ENCODE assay signal across 20 mouse cellular contexts in genomic region chr15:62105483-62105882, GRCm38 (mm10).
A peak's percentile ranks its signal among the peaks of the same experiment; 100 is the strongest.
DNase-seq lines count a peak whose midpoint lies in the region; ATAC-seq and TF ChIP-seq lines count a peak whose summit lies in the region.
"Had no signal": no experiment of that assay in that cellular context is flagged by ENCODE, and none has a peak within 500 bp of the region (broad histone marks: within the 10 kb centered on the region; RNA-seq: fewer than 3 reads in every experiment).

No protein-coding gene starts in this region.

- TF ChIP-seq RAD21 in MEL (IDR thresholded peaks at IDR 0.05; ENCODE audit: low read depth, low read length) = no peak

- H3K27ac ChIP-seq in intestine, embryonic 14.5 days (ENCODE audit: low read depth) = peak overlapping the region; percentile 18; the same call in 1 of the 2 replicates
- no peak overlapping the region for H3K27ac ChIP-seq in intestine, postnatal 0 days (ENCODE audit: low read depth, low read length)
- H3K27ac ChIP-seq in MEL (ENCODE audit: control insufficient read depth, low read depth, low read length) (no peak overlapping the region), macrophage (peak overlapping the region; percentile 19; the same call in 1 of the 2 replicates)
- peak overlapping the region; percentile 26; the same call in 1 of the 2 replicates for H3K27ac ChIP-seq in liver, embryonic 11.5 days (ENCODE audit: low read depth, low read length)
- H3K27ac ChIP-seq: embryonic facial prominence, embryonic 15.5 days; forebrain, embryonic 10.5 days; hindbrain, embryonic 15.5 days; limb, embryonic 13.5 days; midbrain, embryonic 12.5 days; neural tube, embryonic 15.5 days had no signal

- no peak for DNase-seq in intestine, embryonic 14.5 days (ENCODE audit: low spot score)
- peak; percentile 51 for DNase-seq in MEL (ENCODE audit: low read depth, low spot score)
- DNase-seq in liver, embryonic 11.5 days (ENCODE audit: low spot score) = no peak
- DNase-seq in right cerebral cortex, postnatal 14 days = no peak
- DNase-seq in right cerebral cortex, postnatal 25 days = no peak
- no peak for DNase-seq in embryo, embryonic 9.5 days (ENCODE audit: extremely low spot score)
- DNase-seq: adrenal gland, postnatal 14 days; kidney, adult 18-20 months; lung, embryonic 14.5 days had no signal

- H3K36me3 ChIP-seq in intestine, embryonic 14.5 days (ENCODE audit: control insufficient read depth, insufficient read depth, low read length) = no peaks in the 10 kb centered on the region
- H3K36me3 ChIP-seq in intestine, postnatal 0 days (ENCODE audit: control insufficient read depth, insufficient read depth) = no peaks in the 10 kb centered on the region
- H3K36me3 ChIP-seq in MEL (ENCODE audit: control insufficient read depth in 1 of 2, insufficient read depth in 2 of 2, low read length in 2 of 2) = peaks cover 14 to 19% of the 10 kb centered on the region in 2 experiments
- no peaks in the 10 kb centered on the region for H3K36me3 ChIP-seq in liver, embryonic 11.5 days (ENCODE audit: control insufficient read depth, insufficient read depth, low read length)
- no peaks in the 10 kb centered on the region for H3K36me3 ChIP-seq in macrophage (ENCODE audit: inconsistent target)
- H3K36me3 ChIP-seq: embryonic facial prominence, embryonic 15.5 days; hindbrain, embryonic 15.5 days; midbrain, embryonic 12.5 days; neural tube, embryonic 15.5 days had no signal

- no peak overlapping the region for H3K4me3 ChIP-seq in intestine, embryonic 14.5 days (ENCODE audit: low read depth, low read length)
- H3K4me3 ChIP-seq in intestine, postnatal 0 days (ENCODE audit: low read depth, low read length) = no peak overlapping the region
- H3K4me3 ChIP-seq in MEL (ENCODE audit: control insufficient read depth in 1 of 2, insufficient read depth in 1 of 2, low read depth in 2 of 2, low read length in 2 of 2) = no peak overlapping the region
- H3K4me3 ChIP-seq in liver, embryonic 11.5 days (ENCODE audit: low read depth, low read length) = no peak overlapping the region
- H3K4me3 ChIP-seq in macrophage (ENCODE audit: inconsistent target) = no peak overlapping the region
- H3K4me3 ChIP-seq: embryonic facial prominence, embryonic 15.5 days; forebrain, embryonic 10.5 days; hindbrain, embryonic 15.5 days; limb, embryonic 13.5 days; midbrain, embryonic 12.5 days; neural tube, embryonic 15.5 days had no signal

- H3K4me2 ChIP-seq in intestine, embryonic 14.5 days (ENCODE audit: low read length) = no peak overlapping the region
- no peak overlapping the region for H3K4me2 ChIP-seq in intestine, postnatal 0 days (replicated peaks; ENCODE audit: low read depth)
- H3K4me2 ChIP-seq in liver, embryonic 11.5 days = peak overlapping the region; percentile 12
- H3K4me2 ChIP-seq: embryonic facial prominence, embryonic 15.5 days; heart, embryonic 11.5 days; hindbrain, embryonic 15.5 days; limb, embryonic 13.5 days; lung, embryonic 14.5 days; midbrain, embryonic 12.5 days; neural tube, embryonic 15.5 days had no signal

- WGBS in intestine, embryonic 14.5 days = 54% methylated on average over 9 of the region's 9 CpGs
- 45% methylated on average over 9 of the region's 9 CpGs for WGBS in intestine, postnatal 0 days
- WGBS in liver, embryonic 11.5 days = 43% methylated on average over 9 of the region's 9 CpGs
- WGBS in macrophage (ENCODE audit: missing documents) = 97% methylated on average over 9 of the region's 9 CpGs

- H3K27me3 ChIP-seq in intestine, embryonic 14.5 days (replicated peaks; ENCODE audit: control insufficient read depth, insufficient read depth, low read length) = no peaks in the 10 kb centered on the region
- H3K27me3 ChIP-seq in intestine, postnatal 0 days (replicated peaks; ENCODE audit: control insufficient read depth, insufficient read depth, low read length) = no peaks in the 10 kb centered on the region
- H3K27me3 ChIP-seq in MEL (ENCODE audit: control insufficient read depth in 1 of 2, insufficient read depth in 2 of 2, low read length in 2 of 2) = no peaks in the 10 kb centered on the region
- H3K27me3 ChIP-seq in liver, embryonic 11.5 days (replicated peaks; ENCODE audit: control insufficient read depth, insufficient read depth, low read length) = no peaks in the 10 kb centered on the region
- H3K27me3 ChIP-seq: embryonic facial prominence, embryonic 15.5 days; hindbrain, embryonic 15.5 days; limb, embryonic 13.5 days; neural tube, embryonic 15.5 days had no signal

- TF ChIP-seq CTCF in intestine, postnatal 0 days (IDR thresholded peaks at IDR 0.05; ENCODE audit: low read depth) = no peak
- no peak for TF ChIP-seq CTCF in MEL (IDR thresholded peaks at IDR 0.05 in 2 of 3, conservative IDR thresholded peaks at IDR 0.05 in 1 of 3; ENCODE audit: control insufficient read depth in 1 of 3, insufficient read depth in 1 of 3, low read depth in 2 of 3, low read length in 3 of 3, poor library complexity in 1 of 3, severe bottlenecking in 1 of 3)

- peaks cover 38% of the 10 kb centered on the region for H3K79me2 ChIP-seq in MEL (ENCODE audit: control insufficient read depth, insufficient read depth, low read length, poor library complexity)
- H3K79me2 ChIP-seq in macrophage (ENCODE audit: inconsistent target) = peaks cover 32% of the 10 kb centered on the region

- H3K9me3 ChIP-seq in intestine, embryonic 14.5 days (ENCODE audit: control insufficient read depth, low read length) = peaks cover 4% of the 10 kb centered on the region; the same call in 1 of the 2 replicates
- 0 out of 2 replicates have a peak, but pooled peaks cover 7% of the 10 kb centered on the region for H3K9me3 ChIP-seq in intestine, postnatal 0 days (ENCODE audit: control insufficient read depth)
- no peaks in the 10 kb centered on the region for H3K9me3 ChIP-seq in MEL (replicated peaks; ENCODE audit: insufficient read depth, low read length)
- no peaks in the 10 kb centered on the region for H3K9me3 ChIP-seq in liver, embryonic 11.5 days (ENCODE audit: control insufficient read depth, low read length)
- H3K9me3 ChIP-seq: embryonic facial prominence, embryonic 15.5 days; hindbrain, embryonic 15.5 days; limb, embryonic 13.5 days; neural tube, embryonic 15.5 days had no signal

- peaks cover 13% of the 10 kb centered on the region for H3K4me1 ChIP-seq in intestine, embryonic 14.5 days (replicated peaks; ENCODE audit: control insufficient read depth, insufficient read depth, low read length)
- no peaks in the 10 kb centered on the region for H3K4me1 ChIP-seq in intestine, postnatal 0 days (replicated peaks; ENCODE audit: control insufficient read depth, insufficient read depth, low read length)
- H3K4me1 ChIP-seq in MEL (ENCODE audit: control insufficient read depth in 1 of 2, insufficient read depth in 2 of 2, low read length in 2 of 2) = peaks cover 6 to 8% of the 10 kb centered on the region in 2 experiments; a peak in 3 of 4 replicates
- peaks cover 32% of the 10 kb centered on the region for H3K4me1 ChIP-seq in liver, embryonic 11.5 days (replicated peaks; ENCODE audit: control insufficient read depth, insufficient read depth, low read length)

- TF ChIP-seq POLR2A in MEL (IDR thresholded peaks at IDR 0.05; ENCODE audit: control insufficient read depth in 1 of 2, insufficient read depth in 1 of 2, low read depth in 1 of 2, low read length in 2 of 2, poor library complexity in 1 of 2) = no peak

- TF ChIP-seq EP300 in MEL (IDR thresholded peaks at IDR 0.05; ENCODE audit: low read depth in 1 of 2, low read length in 2 of 2) = no peak

- no peak for ATAC-seq in intestine, embryonic 14.5 days (replicated peaks; ENCODE audit: low FRiP score, low TSS enrichment, low read depth)
- ATAC-seq in intestine, postnatal 0 days = no peak
- peak; percentile 70 for ATAC-seq in liver, embryonic 11.5 days (replicated peaks; ENCODE audit: low FRiP score)
- ATAC-seq: activated CD4-positive, CD25-positive, alpha-beta regulatory T cell, adult 4 months; forebrain, embryonic 16.5 days had no signal

- H3K9ac ChIP-seq in intestine, embryonic 14.5 days (ENCODE audit: low read length) = no peak overlapping the region
- H3K9ac ChIP-seq in intestine, postnatal 0 days (ENCODE audit: low read depth, low read length) = no peak overlapping the region
- no peak overlapping the region for H3K9ac ChIP-seq in MEL (ENCODE audit: control insufficient read depth, low read depth, low read length, poor library complexity, severe bottlenecking)
- peak overlapping the region; percentile 11; the same call in 1 of the 2 replicates for H3K9ac ChIP-seq in liver, embryonic 11.5 days (ENCODE audit: low read depth, low read length)
- H3K9ac ChIP-seq: embryonic facial prominence, embryonic 15.5 days; hindbrain, embryonic 15.5 days; limb, embryonic 13.5 days; lung, embryonic 14.5 days; midbrain, embryonic 12.5 days; neural tube, embryonic 15.5 days had no signal

TF ChIP-seq in MEL, 35 proteins besides CTCF, POLR2A, EP300 and RAD21:
- TF ChIP-seq ETS1 (IDR thresholded peaks at IDR 0.05; ENCODE audit: low read depth, low read length) (no peak), UBTF (IDR thresholded peaks at IDR 0.05; ENCODE audit: borderline replicate concordance, insufficient read depth, low read depth, low read length) (no peak), NRF1 (IDR thresholded peaks at IDR 0.05; ENCODE audit: insufficient read depth, low read depth, low read length, poor library complexity, severe bottlenecking) (no peak), GATA1 (IDR thresholded peaks at IDR 0.05; ENCODE audit: low read depth, low read length) (0 out of 2 replicates have a peak, but pooled peaks have one; percentile 16)

Comparison
In these comparisons a context has a peak if more than half of its experiments do, and no peak if none do; other contexts are left out.
1. H3K27ac ChIP-seq: peak in intestine, embryonic 14.5 days (single experiment), liver, embryonic 11.5 days (single experiment) and macrophage (single experiment); none in intestine, postnatal 0 days (single experiment) and MEL (single experiment).